Mouse (Mus musculus): Measurements from ENCODE around the gene Pdcd4.
A peak's percentile ranks its signal among the peaks of the same experiment; 100 is the strongest.
"Not testable (repeated sequence)": the region's sequence is repeated elsewhere in the genome, so short reads cannot be mapped to it uniquely, and the experiment has no call there.

Pdcd4 gene

GRCm38 (mm10) chr19:53902739-53903487 is 10.9 kb downstream of the Pdcd4 start:
- peak; percentile 94 for DNase-seq

DNA sequence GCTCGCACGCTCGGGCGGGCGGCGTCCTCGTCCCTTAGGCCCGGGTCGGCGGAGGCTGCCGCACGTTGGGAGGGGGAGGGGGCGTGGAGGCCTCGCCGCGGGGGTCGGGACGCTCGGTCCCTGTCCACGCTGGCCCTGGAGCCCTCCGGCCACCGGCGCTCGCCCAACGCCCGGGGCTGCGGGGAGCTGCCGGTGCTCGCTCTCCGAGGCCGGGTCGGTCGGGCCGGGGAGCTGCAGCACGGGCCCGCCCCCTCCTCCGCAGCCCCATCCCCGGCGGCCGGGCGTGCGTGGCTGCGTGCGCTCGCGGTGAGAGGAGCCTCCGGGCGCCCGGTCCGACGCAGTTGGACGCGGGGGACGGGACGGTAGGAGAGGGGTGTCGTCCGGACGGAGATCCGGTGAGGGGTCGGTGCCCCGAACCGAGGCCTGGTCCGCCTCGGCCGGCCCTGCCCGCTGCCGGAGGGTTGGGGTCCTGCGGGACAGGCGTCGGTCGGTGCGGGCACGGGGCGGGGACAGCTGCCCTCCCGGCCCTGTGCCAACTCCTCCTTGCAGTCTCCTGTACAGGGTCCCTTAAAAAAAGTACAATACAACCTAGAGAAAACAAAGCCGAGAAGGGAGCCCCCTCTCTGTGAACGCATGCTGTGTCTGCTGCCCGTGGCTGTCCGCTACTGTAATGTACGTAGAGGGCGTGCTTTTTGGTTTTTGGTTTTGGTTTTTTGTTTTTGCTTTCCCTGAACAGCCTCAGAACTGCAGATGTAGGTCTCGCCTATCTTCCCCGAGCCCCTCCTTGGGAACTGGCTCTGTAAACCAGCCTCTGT is 11.7 kb downstream of the Pdcd4 start:
- peak; percentile 58 for DNase-seq

- no peak for DNase-seq
Observed at GRCm38 (mm10) chr19:53904833-53905480, 12.9 kb downstream of the Pdcd4 start.

DNA sequence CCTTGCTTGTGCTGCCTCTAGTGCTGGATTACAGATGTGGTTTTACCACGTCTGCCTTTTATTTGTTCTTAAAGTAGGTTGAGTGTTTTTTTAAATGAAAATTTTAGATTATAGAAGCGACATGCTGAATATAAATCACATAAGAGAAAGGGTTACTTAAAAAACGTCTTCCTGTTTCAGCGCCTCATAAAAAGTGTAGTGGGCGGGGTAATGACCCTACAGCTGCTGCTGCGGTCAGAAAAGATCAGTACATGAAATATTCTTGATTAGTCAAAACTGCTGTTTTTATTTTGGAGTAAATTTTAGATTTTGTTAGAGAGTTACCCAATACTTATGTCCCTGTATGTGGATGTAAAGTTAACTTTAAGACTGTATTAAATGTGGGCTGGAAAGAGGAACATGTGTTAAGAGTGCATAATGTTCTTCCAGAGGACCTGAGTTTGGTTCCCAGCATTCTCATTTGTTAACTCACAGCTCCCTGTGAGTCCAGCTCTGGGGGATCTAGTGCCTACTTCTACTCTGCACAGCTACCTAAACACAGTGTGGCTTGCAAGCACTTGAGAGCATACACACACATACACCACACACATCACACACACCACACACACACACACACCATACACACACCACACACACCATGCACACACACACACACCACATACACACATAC is 14.1 kb downstream of the Pdcd4 start:
- DNase-seq = no peak

GRCm38 (mm10) chr19:53906703-53907070 is 14.7 kb downstream of the Pdcd4 start:
- DNase-seq = not testable (repeated sequence)

DNA sequence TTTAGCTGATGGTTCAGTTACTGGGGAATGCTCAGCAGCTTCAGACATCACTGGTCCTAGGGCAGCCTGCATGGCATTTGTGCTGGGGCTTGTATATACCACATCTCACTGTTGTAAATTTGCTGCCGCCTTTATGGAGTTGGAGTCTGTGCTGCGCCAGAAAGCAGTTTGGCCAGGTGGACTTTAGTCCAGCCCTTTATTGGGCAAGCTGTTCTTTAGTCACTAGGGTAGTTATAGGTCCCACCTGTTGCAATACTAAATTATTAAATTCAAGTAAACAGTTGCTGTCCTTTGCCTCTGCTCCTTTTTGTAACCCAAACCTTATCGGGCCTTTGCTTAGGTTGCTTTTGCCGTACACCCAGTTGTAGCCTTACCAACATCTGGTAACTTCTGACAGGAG is 22.9 kb downstream of the Pdcd4 start:
- no peak for DNase-seq

GRCm38 (mm10) chr19:53919541-53919940 is 27.5 kb downstream of the Pdcd4 start:
- DNase-seq = no peak

DNA sequence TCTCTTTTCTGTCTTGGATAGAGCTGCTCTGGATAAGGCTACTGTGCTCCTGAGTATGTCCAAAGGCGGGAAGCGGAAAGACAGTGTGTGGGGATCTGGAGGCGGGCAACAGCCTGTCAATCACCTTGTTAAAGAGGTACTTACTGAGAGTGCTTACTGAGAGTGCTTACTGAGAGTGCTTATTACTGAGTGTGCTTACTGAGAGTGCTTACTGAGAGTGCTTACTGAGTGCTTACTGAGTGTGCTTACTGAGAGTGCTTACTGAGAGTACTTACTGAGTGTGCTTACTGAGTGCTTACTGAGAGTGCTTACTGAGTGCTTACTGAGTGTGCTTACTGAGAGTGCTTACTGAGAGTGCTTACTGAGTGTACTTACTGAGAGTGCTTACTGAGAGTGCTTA is 30.0 kb downstream of the Pdcd4 start:
- DNase-seq = not testable (repeated sequence)

DNA sequence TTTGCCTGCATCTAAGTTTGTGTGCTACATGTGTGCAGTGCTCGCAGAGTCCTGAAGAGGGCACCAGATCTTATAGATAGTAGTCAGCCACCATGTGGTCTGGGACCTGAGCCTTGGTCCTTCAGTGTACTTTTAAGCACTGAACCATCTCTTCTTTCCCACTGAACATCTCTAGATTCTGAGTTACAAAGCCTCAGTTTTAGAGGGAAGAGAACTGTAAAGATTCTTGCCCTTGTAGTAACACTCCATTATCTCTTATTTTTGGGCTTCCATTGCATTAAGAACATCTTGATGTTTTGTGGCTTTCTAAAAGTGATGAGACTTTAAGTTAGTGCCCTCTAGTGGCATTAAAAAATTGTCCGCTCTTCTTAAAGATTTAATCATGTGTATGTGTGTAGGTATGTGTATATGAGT is 33.3 kb downstream of the Pdcd4 start:
- DNase-seq = no peak

DNA sequence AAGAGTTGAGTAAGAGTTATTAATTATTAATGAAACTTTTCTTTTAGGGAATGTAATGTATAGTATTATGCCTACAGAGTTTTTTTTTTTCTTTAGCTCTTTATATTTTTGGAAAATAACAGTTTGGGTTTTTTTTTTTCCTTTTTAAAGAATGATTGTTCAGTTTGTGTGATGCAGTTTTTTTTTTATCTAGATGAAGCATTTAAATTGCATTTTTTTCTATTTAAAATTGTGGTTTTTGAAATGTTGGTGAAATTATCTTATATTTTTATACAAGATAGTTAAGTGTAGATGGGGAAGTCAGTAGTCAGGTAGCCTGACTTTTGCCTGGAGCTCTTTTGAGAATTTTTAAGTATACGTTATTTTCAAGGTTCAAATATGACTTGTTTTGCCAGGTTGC is 34.7 kb downstream of the Pdcd4 start:
- DNase-seq = no peak

GRCm38 (mm10) chr19:53929218-53929617 is 37.2 kb downstream of the Pdcd4 start:
- no peak for DNase-seq

GRCm38 (mm10) chr19:53933050-53933449 is 41.0 kb downstream of the Pdcd4 start:
- DNase-seq = no peak

GRCm38 (mm10) chr19:53934046-53934445 is 42.0 kb downstream of the Pdcd4 start:
- no peak for DNase-seq

DNA sequence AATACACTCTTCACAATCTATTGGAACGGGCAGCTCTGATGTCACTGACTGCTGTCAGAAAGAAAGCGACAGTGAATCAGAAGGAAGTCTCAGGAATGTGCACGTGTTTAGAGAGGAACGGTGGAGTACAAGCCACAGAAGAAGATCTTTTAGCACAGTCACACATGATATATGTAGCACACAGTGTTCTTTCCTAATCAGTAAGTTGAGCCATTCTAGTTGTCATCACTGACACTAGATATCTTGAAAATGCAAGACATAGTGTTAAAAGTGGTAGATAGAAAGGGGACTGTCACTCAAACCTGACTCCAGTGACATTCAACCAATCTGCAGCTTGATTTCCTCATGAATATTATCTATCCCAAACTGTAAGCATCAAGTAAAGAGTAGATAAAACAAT is 47.4 kb downstream of the Pdcd4 start:
- no peak for DNase-seq

DNA sequence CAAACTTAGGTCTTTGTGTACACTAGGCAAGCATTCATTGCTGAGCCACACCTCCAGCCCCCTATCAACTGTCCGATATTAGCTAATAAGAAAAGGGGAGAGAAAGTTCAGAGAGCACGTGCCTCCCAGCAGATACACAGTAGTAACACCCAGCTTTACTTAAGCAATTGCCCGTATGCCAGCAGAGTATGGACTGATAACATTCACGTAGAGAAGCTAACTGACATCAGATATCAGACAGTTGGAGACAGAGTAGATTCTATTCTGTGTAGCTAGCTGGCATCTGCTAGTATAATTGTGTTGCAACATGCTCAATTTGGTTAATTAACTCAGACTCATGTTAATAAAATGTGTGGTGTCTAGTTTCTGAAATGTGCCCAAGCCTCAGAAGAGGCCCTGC is 49.1 kb downstream of the Pdcd4 start:
- DNase-seq = no peak

DNA sequence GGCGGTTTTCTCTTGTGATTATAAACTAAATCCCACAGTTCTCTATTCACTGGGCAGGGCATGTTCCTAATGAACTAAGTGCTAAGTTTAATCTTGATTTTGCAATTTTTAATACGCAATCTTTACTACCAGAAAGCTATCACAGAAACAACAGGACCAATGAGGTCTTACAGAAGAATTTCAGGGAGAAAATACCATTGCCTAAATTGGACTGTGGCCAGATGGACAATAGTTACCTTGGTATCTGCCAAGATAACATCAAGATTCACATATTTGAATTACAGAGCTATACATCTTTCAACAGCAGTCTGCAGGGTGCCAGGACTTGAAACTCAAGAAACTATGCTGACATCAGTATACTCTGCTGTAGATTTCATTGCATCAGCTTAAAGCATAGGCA is 50.3 kb downstream of the Pdcd4 start:
- no peak for DNase-seq

DNA sequence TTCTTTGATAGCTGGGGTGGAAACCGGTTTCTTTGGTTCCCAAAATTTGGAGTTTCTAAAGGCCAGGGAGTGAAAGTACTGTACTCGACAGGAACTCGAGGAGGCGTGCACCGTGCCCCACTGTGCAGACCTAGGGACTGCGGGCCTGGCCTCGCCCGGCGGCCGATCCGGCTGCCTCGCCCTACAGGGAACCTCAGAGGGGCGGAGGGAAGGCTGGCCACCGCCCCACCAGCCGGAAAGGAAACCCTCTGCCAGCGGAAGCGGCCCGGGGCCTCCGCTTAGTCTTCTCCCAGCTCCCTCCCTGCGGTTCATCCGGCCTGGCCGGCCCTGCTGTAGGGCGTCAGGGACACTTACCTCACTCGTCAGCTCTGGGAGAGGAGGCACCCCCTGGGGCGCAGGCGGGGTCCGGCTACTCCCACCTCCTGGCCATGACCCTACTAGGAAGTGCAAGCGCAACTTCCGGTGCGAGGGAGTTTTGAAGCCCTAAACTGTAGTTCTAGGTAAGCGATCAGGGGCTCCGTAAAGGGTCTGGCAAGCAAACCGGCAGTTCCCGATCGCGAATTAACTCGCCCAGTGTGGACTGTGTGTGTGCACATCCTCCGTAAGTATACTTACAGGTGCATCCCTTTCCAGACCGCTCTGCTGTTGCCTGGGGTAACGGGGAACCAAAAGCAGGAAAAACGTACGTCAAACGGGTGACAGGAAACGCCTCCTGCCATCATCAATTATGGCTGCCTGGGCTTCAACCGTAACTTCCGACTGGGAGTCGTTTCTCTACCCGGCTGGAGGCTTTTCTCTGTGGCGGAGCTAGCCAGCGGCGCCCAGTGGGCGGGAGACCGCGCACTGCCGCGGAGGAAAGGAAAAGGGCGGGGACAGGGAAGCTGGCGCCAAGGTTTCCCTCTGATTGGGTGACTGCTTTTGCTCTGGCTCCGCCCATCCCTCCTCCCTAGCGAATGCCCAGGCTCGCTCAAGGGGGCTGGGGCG is 52.1 kb downstream of the Pdcd4 start, which contains the start of the genes Shoc2 and Bbip1:
TSS of gene Shoc2 (plus strand) at position 505 of the 984 bp plus-strand sequence.
TSS of gene Bbip1 (minus strand) at position 826 of the 984 bp plus-strand sequence.
- DNase-seq = peak; percentile 99

GRCm38 (mm10) chr19:53944786-53945169 is 52.7 kb downstream of the Pdcd4 start:
- DNase-seq = no peak

- DNase-seq = peak; percentile 54
Observed at GRCm38 (mm10) chr19:53945171-53946042, 53.4 kb downstream of the Pdcd4 start.

GRCm38 (mm10) chr19:53957513-53957912 is 65.5 kb downstream of the Pdcd4 start:
- DNase-seq = no peak

DNA sequence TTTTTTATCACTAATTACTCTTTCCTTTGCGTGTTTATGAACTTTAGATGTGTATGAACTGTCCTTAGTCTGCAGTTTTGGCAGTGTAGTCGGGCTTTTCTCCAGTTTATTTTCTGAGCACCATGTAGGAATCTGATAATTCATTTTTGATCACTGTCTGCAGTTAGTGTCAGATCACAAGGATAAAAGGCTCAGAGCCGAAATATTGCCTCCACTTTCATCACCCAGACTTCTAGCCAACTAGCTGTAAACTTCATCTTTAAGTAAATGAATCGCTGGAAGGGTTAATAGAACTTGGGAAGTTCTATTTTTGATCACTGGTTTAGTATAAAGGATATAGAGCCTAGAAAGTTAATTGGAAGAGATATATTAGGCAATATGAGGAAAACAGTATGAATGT is 70.5 kb downstream of the Pdcd4 start:
- DNase-seq = no peak

Measured in cerebellum, adult 11 months (tissue).